Comparison of ENCODE assay signal across 9 mouse cellular contexts in the genomic region with DNA sequence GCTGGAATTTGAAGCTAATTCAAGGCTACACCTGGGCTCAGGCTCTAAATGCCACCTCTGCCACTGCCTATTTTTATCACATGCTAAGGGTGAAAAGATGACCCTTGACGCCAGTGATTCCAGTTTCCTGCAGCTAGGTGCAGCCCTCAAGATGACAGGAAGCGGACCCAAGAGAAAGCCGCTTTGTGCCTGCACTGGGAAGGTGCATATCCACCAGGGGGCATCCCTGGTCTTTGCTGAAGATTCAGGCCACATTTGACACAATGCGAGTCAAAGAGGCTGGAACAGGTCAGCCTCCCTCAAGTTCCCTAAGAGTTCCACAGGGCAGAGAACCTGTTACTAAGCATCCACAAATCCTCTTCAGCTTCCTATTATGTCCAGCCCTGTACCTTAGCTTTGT. TPM values are rescaled to one million over a fixed set of nuclear protein-coding genes. Genes with fewer than 3 reads are reported as not detected.
DNase-seq lines count a peak whose midpoint lies in the region; ATAC-seq and TF ChIP-seq lines count a peak whose summit lies in the region.
"Had no signal": no experiment of that assay in that cellular context is flagged by ENCODE, and none has a peak within 500 bp of the region (broad histone marks: within the 10 kb centered on the region; RNA-seq: fewer than 3 reads in every experiment).

No protein-coding gene starts in this region.

- H3K4me1 ChIP-seq in kidney, postnatal 0 days (replicated peaks; ENCODE audit: insufficient read depth, low read length): no peaks in the 10 kb centered on the region
- peaks cover 28% of the 10 kb centered on the region for H3K4me1 ChIP-seq in liver, embryonic 12.5 days

- H3K27ac ChIP-seq in kidney, postnatal 0 days: no peak overlapping the region
- no peak overlapping the region for H3K27ac ChIP-seq in liver, embryonic 12.5 days

- H3K9me3 ChIP-seq in kidney, postnatal 0 days (replicated peaks; ENCODE audit: low read length): no peaks in the 10 kb centered on the region
- no peaks in the 10 kb centered on the region for H3K9me3 ChIP-seq in liver, embryonic 12.5 days (replicated peaks)

- ATAC-seq in kidney, postnatal 0 days (replicated peaks; ENCODE audit: low FRiP score, low read depth): no peak
- peak; percentile 48; the same call in 1 of the 2 replicates for ATAC-seq in liver, embryonic 12.5 days

- no peaks in the 10 kb centered on the region for H3K36me3 ChIP-seq in C2C12 (ENCODE audit: control insufficient read depth, insufficient read depth)
- H3K36me3 ChIP-seq in kidney, postnatal 0 days (ENCODE audit: insufficient read depth, low read length): no peaks in the 10 kb centered on the region
- H3K36me3 ChIP-seq in liver, embryonic 12.5 days: no peaks in the 10 kb centered on the region

- intact Hi-C loops in gastrocnemius, postnatal 36 days (cut with DNase I): loop anchor here (1.0 to 2.0 kb wide), 2 partner anchors 45 to 78 kb away; partner anchors contain the start of gene Morn3

- H3K4me3 ChIP-seq in C2C12 (ENCODE audit: insufficient read depth, poor library complexity, severe bottlenecking): no peak overlapping the region
- no peak overlapping the region for H3K4me3 ChIP-seq in kidney, postnatal 0 days (replicated peaks; ENCODE audit: low read depth, low read length)
- H3K4me3 ChIP-seq in liver, embryonic 12.5 days: no peak overlapping the region
- H3K4me3 ChIP-seq: erythroblast, embryonic 14.5 days had no signal

- WGBS in kidney, postnatal 0 days: 23% methylated on average over 4 of the region's 4 CpGs
- WGBS in liver, embryonic 12.5 days (ENCODE audit: insufficient replicate concordance): 25% methylated on average over 4 of the region's 4 CpGs

- TF ChIP-seq CTCF in C2C12 (IDR thresholded peaks at IDR 0.05; ENCODE audit: control insufficient read depth, insufficient read depth, insufficient read length): peak; percentile 72
- TF ChIP-seq CTCF in kidney, postnatal 0 days (IDR thresholded peaks at IDR 0.05; ENCODE audit: low read depth): peak; percentile 91

- H3K27me3 ChIP-seq in C2C12 (ENCODE audit: control insufficient read depth, insufficient read depth, insufficient read length): no peaks in the 10 kb centered on the region
- H3K27me3 ChIP-seq in kidney, postnatal 0 days (ENCODE audit: insufficient read depth, low read length): no peaks in the 10 kb centered on the region
- H3K27me3 ChIP-seq in liver, embryonic 12.5 days (replicated peaks): no peaks in the 10 kb centered on the region

- no peaks in the 10 kb centered on the region for H3K79me3 ChIP-seq in C2C12 (ENCODE audit: low read depth)

- no peak overlapping the region for H3ac ChIP-seq in C2C12 (ENCODE audit: control insufficient read depth, insufficient read length, low read depth)

- no peaks in the 10 kb centered on the region for H3K79me2 ChIP-seq in C2C12 (ENCODE audit: control insufficient read depth, insufficient read depth)

- no peak overlapping the region for H3K9ac ChIP-seq in kidney, postnatal 0 days (ENCODE audit: low read depth, low read length)
- H3K9ac ChIP-seq in liver, embryonic 12.5 days: no peak overlapping the region

- DNase-seq in R1 (ENCODE audit: low read depth, low spot score): peak; percentile 83
- peak; percentile 75 to 89 for DNase-seq in cerebellum, postnatal 25 days
- DNase-seq in gastrocnemius, postnatal 36 days: peak; percentile 63 to 80
- peak; percentile 78 for DNase-seq in kidney, postnatal 0 days (ENCODE audit: low spot score)
- peak; percentile 69 for DNase-seq in ovary, postnatal 36 days (ENCODE audit: low spot score)
- DNase-seq in thymus, postnatal 25 days: peak; percentile 90

- no peak overlapping the region for H3K4me2 ChIP-seq in kidney, postnatal 0 days (ENCODE audit: low read length)
- H3K4me2 ChIP-seq in liver, embryonic 12.5 days: no peak overlapping the region

TF ChIP-seq in C2C12, 6 proteins besides CTCF, POLR2A, EP300 and RAD21:
- no peak for TF ChIP-seq MAX (IDR thresholded peaks at IDR 0.05)
- no peak for TF ChIP-seq CEBPB (IDR thresholded peaks at IDR 0.05; ENCODE audit: low read depth)
- TF ChIP-seq MYOG (IDR thresholded peaks at IDR 0.05; ENCODE audit: control insufficient read depth, extremely low read depth, insufficient read length): no peak
- no peak for TF ChIP-seq USF1 (IDR thresholded peaks at IDR 0.05; ENCODE audit: low read depth)
- TF ChIP-seq MYOD1 (IDR thresholded peaks at IDR 0.05; ENCODE audit: control insufficient read depth, insufficient read length, low read depth): no peak
- no peak for TF ChIP-seq FOSL1 (IDR thresholded peaks at IDR 0.05; ENCODE audit: insufficient read depth, low read length, poor library complexity, severe bottlenecking)

RNA-seq across cellular contexts. Expression of gene Kdm2b, which starts 21.3 kb away (rescaled TPM):
- polyA plus RNA-seq in C2C12 (2012; fragmentation: generic; extraction: Trizol): 15.3 TPM
- total RNA-seq in gastrocnemius, postnatal 36 days (2021): 10 to 100 TPM; 10.0 to 11.2 TPM
- 62.5 and 66.1 TPM in 2 replicates for polyA plus RNA-seq in kidney, postnatal 0 days (2015; fragmentation: Nextera tagmentation; extraction: Ambion mirVana)
- 28.9 and 30.6 TPM in 2 replicates for polyA plus RNA-seq in liver, embryonic 12.5 days (2016; fragmentation: Nextera tagmentation; extraction: Ambion mirVana)

RNA-seq across cellular contexts. Expression of gene Orai1, which starts 46.6 kb away (rescaled TPM):
- polyA plus RNA-seq in C2C12 (2012; fragmentation: generic; extraction: Trizol): 10.8 TPM
- total RNA-seq in gastrocnemius, postnatal 36 days (2021): 10 to 100 TPM; 35.9 to 39.1 TPM
- 22.5 and 23.4 TPM in 2 replicates for polyA plus RNA-seq in kidney, postnatal 0 days (2015; fragmentation: Nextera tagmentation; extraction: Ambion mirVana)
- polyA plus RNA-seq in liver, embryonic 12.5 days (2016; fragmentation: Nextera tagmentation; extraction: Ambion mirVana): 11.6 and 11.9 TPM in 2 replicates
